Mouse (Mus musculus): ENCODE measurements around the gene Otud7b.

- TF ChIP-seq CTCF (conservative IDR thresholded peaks at IDR 0.05; ENCODE audit: low read length) (no peak), POU5F1 (IDR thresholded peaks at IDR 0.05; ENCODE audit: borderline replicate concordance, low read length) (no peak)
Measured at GRCm38 (mm10) chr3:96066741-96067140, 37.6 kb upstream of the Otud7b start.

Measured in E14TG2a.4 (cell line).